Mouse (Mus musculus) heart, postnatal 0 days (tissue): Measurements from ENCODE around the gene Morn1. TPM values are rescaled to one million over a fixed set of nuclear protein-coding genes. Genes with fewer than 3 reads are reported as not detected.

Source experiments
- ATAC-seq: fragments of 200-750 bp; cut with Nextera tagmentation; 2 replicates; pipeline ENCODE4 v1.8.0; 2017; ENCODE audit warnings: low read depth, moderate number of reproducible peaks, moderate library complexity; ENCODE audit not compliant: insufficient read depth
- DNase-seq: peaks from one replicate; pipeline ENCODE4 v3.0.0-alpha.2; 2016; ENCODE audit warnings: low spot score
- H3K27ac ChIP-seq: fragments of 300-500 bp; sonication (generic); 2 replicates; pipeline ENCODE4 v1.5.1; 2014; ENCODE audit warnings: low read depth, mild to moderate bottlenecking
- H3K27me3 ChIP-seq: fragments of 300-500 bp; sonication (generic); 2 replicates; pipeline ENCODE4 v1.6.1; 2014; ENCODE audit warnings: low read length, mixed read lengths; ENCODE audit not compliant: control insufficient read depth, insufficient read depth
- H3K36me3 ChIP-seq: fragments of 300-500 bp; sonication (generic); replicated peaks from 2 replicates; pipeline ENCODE4 v1.6.1; 2014; ENCODE audit warnings: low read length, mixed read lengths; ENCODE audit not compliant: control insufficient read depth, insufficient read depth
- H3K4me1 ChIP-seq: fragments of 300-500 bp; sonication (generic); 2 replicates; pipeline ENCODE4 v1.6.1; 2014; ENCODE audit warnings: antibody characterized with exemption; ENCODE audit not compliant: control insufficient read depth, insufficient read depth
- H3K4me2 ChIP-seq: fragments of 300-500 bp; sonication (generic); 2 replicates; pipeline ENCODE4 v1.6.1; 2014; ENCODE audit warnings: low read depth, mild to moderate bottlenecking, low read length, moderate library complexity
- H3K4me3 ChIP-seq: fragments of 300-500 bp; sonication (generic); 2 replicates; pipeline ENCODE4 v1.5.1; 2014; ENCODE audit warnings: low read depth, low read length
- H3K9ac ChIP-seq: fragments of 300-500 bp; sonication (generic); replicated peaks from 2 replicates; pipeline ENCODE4 v1.6.1; 2014; ENCODE audit warnings: low read depth, low read length, mixed read lengths
- H3K9me3 ChIP-seq: fragments of 300-500 bp; sonication (generic); replicated peaks from 2 replicates; pipeline ENCODE4 v1.6.1; 2016; ENCODE audit warnings: low read length; ENCODE audit not compliant: control insufficient read depth
- CTCF ChIP-seq: IDR thresholded peaks from 2 replicates; pipeline ENCODE4 v1.5.1; 2016; ENCODE audit warnings: antibody characterized with exemption, control low read depth, low read depth
- EP300 ChIP-seq: IDR thresholded peaks from 2 replicates; pipeline ENCODE4 v1.6.1; 2016; ENCODE audit warnings: antibody characterized with exemption, low read depth
- WGBS: fragments of 180-500 bp; shearing (Covaris S2); extraction: QIAGEN DNeasy Blood & Tissue Kit; methylation state at CpG from one replicate; pipeline ENCODE4 v1.1.7; 2014; 5-methylcytosine and 5-hydroxymethylcytosine counted together
- polyA plus RNA-seq: library from polyadenylated mRNA; unstranded; fragments of >200 nt; fragmentation: Nextera tagmentation; extraction: Ambion mirVana; gene quantifications from 2 replicates; pipeline ENCODE4 v1.2.1, GENCODE M21; 2015
- total RNA-seq: library from RNA; depleted of rRNA; stranded (reverse); fragments of >200 nt; gene quantifications from 2 replicates; pipeline ENCODE4 v1.2.3, GENCODE M21; 2014; ENCODE audit warnings: low replicate concordance

Gene Morn1
- total and polyA plus RNA-seq, 2 experiments from 2014 or later = 2.4 TPM; not detected in 1

- Histone ChIP-seq H3K4me2 (no peak overlapping the region), H3K4me1 (peaks cover 74% of the 10 kb centered on the region), H3K9me3 (no peaks in the 10 kb centered on the region), H3K27me3 (no peaks in the 10 kb centered on the region), H3K36me3 (no peaks in the 10 kb centered on the region), H3K4me3 (no peak overlapping the region), H3K9ac (no peak overlapping the region), H3K27ac (peak overlapping the region; percentile 92)
- 49% methylated on average over 8 of the region's 8 CpGs for WGBS
- TF ChIP-seq EP300 (no peak), CTCF (no peak)
- no peak for ATAC-seq
- no peak for DNase-seq
These were observed 84.3 kb downstream of the Morn1 start for GRCm38 (mm10) chr4:155170614-155171212.

DNA sequence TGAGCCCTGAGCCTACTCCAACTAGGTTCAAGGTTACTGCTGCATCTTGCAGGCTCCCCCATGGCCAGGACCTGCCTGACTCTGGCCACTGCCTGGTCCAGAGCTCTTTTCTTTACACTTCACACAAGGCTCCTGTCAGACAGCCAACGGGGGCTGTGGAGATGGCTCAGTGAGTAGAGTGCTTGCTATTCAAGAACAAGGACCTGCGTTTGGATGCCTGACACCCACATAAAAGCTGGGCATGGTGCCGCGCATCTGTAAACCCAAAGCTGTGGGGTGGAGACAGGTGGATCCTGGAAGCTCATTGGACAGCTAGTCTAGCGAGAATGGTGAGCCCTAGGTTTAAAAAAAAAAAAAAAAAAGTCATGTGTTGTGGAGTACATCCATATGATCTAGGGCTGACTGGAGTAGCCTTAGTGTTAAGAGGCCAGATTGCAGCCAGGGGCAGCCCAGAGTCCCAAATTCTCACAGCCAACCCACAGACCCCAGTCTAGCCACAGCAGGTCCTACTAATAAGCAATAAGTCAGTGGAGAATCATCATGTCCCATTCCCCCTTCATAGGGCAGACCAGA lies 85.7 kb downstream of the Morn1 start:
- TF ChIP-seq CTCF (no peak), EP300 (no peak)
- DNase-seq (no peak), ATAC-seq (no peak)
- Histone ChIP-seq H3K9me3 (no peaks in the 10 kb centered on the region), H3K4me3 (no peak overlapping the region), H3K27me3 (no peaks in the 10 kb centered on the region), H3K9ac (peak overlapping the region; percentile 37), H3K27ac (peak overlapping the region; percentile 92), H3K4me1 (peaks cover 81% of the 10 kb centered on the region), H3K4me2 (peak overlapping the region; percentile 49; the same call in 1 of the 2 replicates), H3K36me3 (no peaks in the 10 kb centered on the region)
- 62% methylated on average over 5 of the region's 5 CpGs for WGBS

DNA sequence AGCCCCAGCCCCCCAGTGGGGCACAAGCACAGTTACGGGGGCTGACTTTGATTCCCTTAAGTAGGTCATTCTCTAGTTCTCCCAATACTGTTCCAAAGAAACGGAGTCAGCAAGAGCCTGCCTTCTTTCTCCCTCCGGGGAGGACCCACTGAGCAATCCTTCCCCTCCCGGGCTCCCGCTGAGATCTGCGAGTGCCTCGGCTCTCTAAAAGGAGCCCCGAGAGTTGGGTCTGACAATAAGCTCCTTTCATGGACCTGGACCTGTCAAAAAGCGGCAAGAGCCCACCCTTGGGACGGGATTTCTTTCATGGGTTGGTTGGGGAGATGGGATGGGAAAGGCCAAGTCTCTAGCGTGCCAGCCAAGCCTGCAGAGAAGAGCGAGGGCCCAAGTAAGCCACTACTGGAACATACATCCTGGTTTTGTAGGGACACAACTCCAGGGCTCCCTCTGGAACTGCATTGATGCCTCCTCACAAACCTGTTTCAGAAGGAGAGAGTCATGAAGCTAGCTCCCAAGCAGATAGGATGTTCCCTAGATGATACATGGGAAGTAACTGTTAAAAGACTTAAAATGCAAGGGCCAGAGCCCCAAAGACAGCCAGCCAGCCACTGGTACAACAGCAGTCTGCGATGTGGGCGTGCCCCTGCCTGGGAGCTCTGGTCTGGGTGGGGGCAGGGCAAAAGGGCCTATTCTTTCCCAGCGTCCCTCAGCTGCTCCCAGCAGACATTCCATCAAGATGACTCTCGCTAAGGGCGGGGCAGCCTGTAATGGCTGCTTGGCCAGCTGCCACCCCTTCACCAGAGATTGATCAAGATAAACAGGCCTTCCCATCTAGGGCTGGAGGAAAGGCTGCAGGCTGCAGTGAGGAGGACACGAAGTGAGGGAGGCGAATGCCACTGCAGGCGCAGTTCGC lies 86.8 kb downstream of the Morn1 start:
- Histone ChIP-seq H3K9ac (peak overlapping the region; percentile 37), H3K4me1 (peaks cover 91% of the 10 kb centered on the region), H3K27ac (peak overlapping the region; percentile 92), H3K4me2 (peak overlapping the region; percentile 49), H3K9me3 (no peaks in the 10 kb centered on the region), H3K4me3 (0 out of 2 replicates have a peak overlapping the region, but pooled peaks have one; percentile 2), H3K36me3 (no peaks in the 10 kb centered on the region), H3K27me3 (no peaks in the 10 kb centered on the region)
- TF ChIP-seq EP300 (peak; percentile 86), CTCF (no peak)
- DNase-seq (peak; percentile 94), ATAC-seq (peak; percentile 89)
- 14% methylated on average over 21 of the region's 21 CpGs for WGBS

DNA sequence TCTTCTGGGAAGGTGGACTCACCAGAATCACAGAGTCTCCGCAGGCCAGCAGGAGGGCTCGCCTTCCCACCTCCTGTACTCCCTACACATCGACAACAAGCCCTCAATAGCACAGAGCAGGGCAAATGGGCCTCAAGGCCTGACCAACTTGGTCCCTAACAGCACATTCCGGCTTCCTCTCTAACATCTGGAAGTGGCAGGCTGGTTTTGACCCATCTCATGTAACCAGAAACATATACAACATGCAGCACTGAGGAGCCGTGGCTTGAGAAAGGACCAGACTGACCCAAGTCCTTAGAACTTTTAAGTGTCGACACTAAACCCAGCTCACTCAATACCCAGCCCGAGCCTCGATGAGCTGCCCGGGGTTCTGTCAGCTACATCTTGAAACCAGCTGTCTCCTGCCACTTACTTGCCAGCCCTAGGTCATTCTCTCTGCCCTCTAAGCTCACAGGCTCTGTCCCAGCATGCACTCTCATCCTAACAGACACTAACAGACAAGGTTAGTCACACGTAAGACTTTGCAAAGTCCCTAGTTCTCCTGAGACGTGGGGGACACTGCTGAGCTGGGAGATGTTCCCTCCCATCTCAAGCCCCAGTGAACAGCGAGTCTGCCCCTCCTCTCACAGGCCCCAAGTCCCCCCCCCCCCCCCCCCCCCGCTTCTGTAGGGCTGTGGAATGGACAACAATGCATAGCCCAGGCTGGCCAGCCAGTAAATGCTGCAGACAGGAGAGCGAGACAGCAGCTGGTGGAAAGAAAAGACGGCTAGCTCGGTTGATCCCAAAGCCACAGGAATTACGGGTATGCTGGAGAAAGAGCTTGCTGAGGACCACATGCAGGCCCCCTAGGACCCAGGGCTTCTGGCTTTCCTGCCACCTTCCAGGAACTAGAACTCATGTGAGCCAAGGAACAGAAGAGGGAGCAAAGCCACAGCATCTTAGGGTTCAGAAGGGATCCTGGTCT lies 87.7 kb downstream of the Morn1 start:
- Histone ChIP-seq H3K9ac (peak overlapping the region; percentile 19; the same call in 1 of the 2 replicates), H3K9me3 (no peaks in the 10 kb centered on the region), H3K4me1 (peaks cover 99% of the 10 kb centered on the region), H3K4me2 (peak overlapping the region; percentile 49), H3K27ac (peak overlapping the region; percentile 92), H3K4me3 (0 out of 2 replicates have a peak overlapping the region, but pooled peaks have one; percentile 2), H3K27me3 (no peaks in the 10 kb centered on the region), H3K36me3 (no peaks in the 10 kb centered on the region)
- no peak for TF ChIP-seq CTCF
- no peak; the same call in 1 of the 2 replicates for TF ChIP-seq EP300
- WGBS = 26% methylated on average over 16 of the region's 17 CpGs
- ATAC-seq = no peak
- DNase-seq = no peak

GRCm38 (mm10) chr4:155176210-155176609 lies 89.8 kb downstream of the Morn1 start:
- no peak overlapping the region for H3K4me3 ChIP-seq
- H3K36me3 ChIP-seq = no peaks in the 10 kb centered on the region
- no peak overlapping the region for H3K9ac ChIP-seq
- DNase-seq (no peak), ATAC-seq (no peak)
- no peak overlapping the region for H3K4me2 ChIP-seq
- no peaks in the 10 kb centered on the region for H3K9me3 ChIP-seq
- TF ChIP-seq EP300 (no peak), CTCF (no peak)
- H3K4me1 ChIP-seq = peaks cover 91% of the 10 kb centered on the region
- H3K27ac ChIP-seq = peak overlapping the region; percentile 94
- H3K27me3 ChIP-seq = no peaks in the 10 kb centered on the region
- 42% methylated on average over 3 of the region's 3 CpGs for WGBS
